Comparison of ENCODE assay signal across 8 mouse cellular contexts in the genomic region with DNA sequence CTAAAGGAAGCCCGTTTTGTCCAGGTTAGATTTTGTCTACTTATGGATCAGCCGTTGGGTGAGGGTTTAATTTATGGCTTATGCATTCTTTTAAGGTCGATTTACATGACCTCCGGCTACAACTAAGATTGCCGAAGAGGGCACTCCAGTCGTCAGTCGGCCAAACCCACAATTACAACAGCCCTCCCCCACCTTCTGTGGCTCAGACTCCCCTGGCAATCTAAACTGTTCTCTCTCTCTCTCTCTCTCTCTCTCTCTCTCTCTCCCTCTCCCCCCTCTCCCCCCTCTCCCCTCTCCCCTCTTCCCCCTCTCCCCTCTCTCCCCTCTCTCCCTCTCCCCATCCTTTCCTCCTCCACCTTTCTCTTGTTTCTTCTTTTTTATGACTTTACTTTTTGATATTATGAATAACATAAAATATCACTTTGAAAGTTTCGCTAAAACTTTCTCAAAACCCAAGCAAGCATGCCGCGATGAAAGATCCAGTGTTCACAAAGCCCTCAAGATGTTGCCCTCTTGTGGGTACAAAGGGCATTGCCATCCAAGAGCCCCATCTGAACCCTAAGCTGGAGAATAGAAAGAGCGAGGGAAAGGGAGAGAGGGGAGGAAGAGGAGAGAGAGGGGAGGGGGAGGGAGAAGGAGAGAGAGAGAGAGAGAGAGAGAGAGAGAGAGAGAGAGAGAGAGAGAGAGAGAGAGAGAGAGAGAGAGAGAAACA. TPM values are rescaled to one million over a fixed set of nuclear protein-coding genes. Genes with fewer than 3 reads are reported as not detected.
DNase-seq lines count a peak whose midpoint lies in the region; ATAC-seq and TF ChIP-seq lines count a peak whose summit lies in the region.

No protein-coding gene starts in this region.

- no peaks in the 10 kb centered on the region for H3K9me3 ChIP-seq in liver, embryonic 11.5 days (ENCODE audit: control insufficient read depth, low read length)

- peak; percentile 25; the same call in 1 of the 2 replicates for ATAC-seq in liver, embryonic 11.5 days (replicated peaks; ENCODE audit: low FRiP score)

- no peak for TF ChIP-seq POLR2A in testis, adult 2 months (IDR thresholded peaks at IDR 0.05; ENCODE audit: control insufficient read depth, low read depth, low read length)

- H3K27ac ChIP-seq in liver, embryonic 11.5 days (ENCODE audit: low read depth, low read length), result no peak overlapping the region
- H3K27ac ChIP-seq in testis, adult 2 months (ENCODE audit: control insufficient read depth, insufficient read depth, low read depth, low read length), result no peak overlapping the region

- H3K4me3 ChIP-seq in liver, embryonic 11.5 days (ENCODE audit: low read depth, low read length), result peak overlapping the region; percentile 62
- peak overlapping the region; percentile 66; the same call in 1 of the 2 replicates for H3K4me3 ChIP-seq in testis, adult 2 months (ENCODE audit: control insufficient read depth, low read depth, low read length)

- peaks cover 61% of the 10 kb centered on the region for H3K27me3 ChIP-seq in liver, embryonic 11.5 days (replicated peaks; ENCODE audit: control insufficient read depth, insufficient read depth, low read length)
- peaks cover 5% of the 10 kb centered on the region for H3K27me3 ChIP-seq in testis, adult 2 months (ENCODE audit: control insufficient read depth, insufficient read depth, low read length)

- H3K4me2 ChIP-seq in liver, embryonic 11.5 days, result peak overlapping the region; percentile 95

- peak; percentile 85 for DNase-seq in urinary bladder, postnatal 14 days (ENCODE audit: low spot score)
- no peak for DNase-seq in urinary bladder, adult 2 months (ENCODE audit: low spot score)
- DNase-seq in embryo, embryonic 9.5 days (ENCODE audit: extremely low spot score), result peak; percentile 83
- peak; percentile 80 to 87 for DNase-seq in heart, adult 18-20 months
- DNase-seq in kidney, adult 18-20 months, result peak; percentile 76
- peak; percentile 49 for DNase-seq in liver, embryonic 11.5 days (ENCODE audit: low spot score)
- DNase-seq in natural killer cell, adult 2 months (ENCODE audit: low spot score in 2 of 2), result peak; percentile 34 to 47

- TF ChIP-seq CTCF in testis, adult 2 months (IDR thresholded peaks at IDR 0.05; ENCODE audit: control insufficient read depth, insufficient read depth, insufficient replicate concordance, low read depth, low read length), result peak; percentile 11; the same call in 1 of the 2 replicates

- H3K4me1 ChIP-seq in liver, embryonic 11.5 days (replicated peaks; ENCODE audit: control insufficient read depth, insufficient read depth, low read length), result peaks cover 18% of the 10 kb centered on the region
- peaks cover 36% of the 10 kb centered on the region for H3K4me1 ChIP-seq in testis, adult 2 months (ENCODE audit: control insufficient read depth, insufficient read depth, low read length)

- H3K9ac ChIP-seq in liver, embryonic 11.5 days (ENCODE audit: low read depth, low read length), result peak overlapping the region; percentile 73

- under 1% methylated on average over 11 of the region's 11 CpGs for WGBS in liver, embryonic 11.5 days

- no peaks in the 10 kb centered on the region for H3K36me3 ChIP-seq in liver, embryonic 11.5 days (ENCODE audit: control insufficient read depth, insufficient read depth, low read length)
- peaks cover 2% of the 10 kb centered on the region; the same call in 1 of the 2 replicates for H3K36me3 ChIP-seq in testis, adult 2 months (ENCODE audit: control insufficient read depth, insufficient read depth, low read length)

RNA-seq across cellular contexts. Expression of gene Sox6, which starts 5.8 kb away (rescaled TPM):
- polyA plus RNA-seq in urinary bladder, adult 2 months (2012; rRNA removed), result 3.5 and 3.8 TPM in 2 replicates
- 10 to 100 TPM; 20.8 to 24.7 TPM for total RNA-seq in heart, adult 18-20 months (2021)
- polyA plus RNA-seq in liver, embryonic 11.5 days (2014; fragmentation: Nextera tagmentation; extraction: Ambion mirVana), result 37.0 and 37.1 TPM in 2 replicates
- 114 and 137 TPM in 2 replicates for polyA plus RNA-seq in testis, adult 2 months (2012; rRNA removed)

RNA-seq across cellular contexts. Expression of gene 1110004F10Rik, which starts 6.4 kb away (rescaled TPM):
- polyA plus RNA-seq in urinary bladder, adult 2 months (2012; rRNA removed), result 100 and 101 TPM in 2 replicates
- total RNA-seq in heart, adult 18-20 months (2021), result 10 to 100 TPM; 48.9 to 54.6 TPM
- 247 and 252 TPM in 2 replicates for polyA plus RNA-seq in liver, embryonic 11.5 days (2014; fragmentation: Nextera tagmentation; extraction: Ambion mirVana)
- polyA plus RNA-seq in testis, adult 2 months (2012; rRNA removed), result 41.1 and 47.4 TPM in 2 replicates

RNA-seq across cellular contexts. Expression of gene Gm4353, which starts 51.7 kb away (rescaled TPM):
- polyA plus RNA-seq in urinary bladder, adult 2 months (2012; rRNA removed), result 1.0 and 1.3 TPM in 2 replicates
- 1 to 10 TPM; 1.7 to 2.0 TPM for total RNA-seq in heart, adult 18-20 months (2021)
- 0.78 and 0.93 TPM in 2 replicates for polyA plus RNA-seq in liver, embryonic 11.5 days (2014; fragmentation: Nextera tagmentation; extraction: Ambion mirVana)
- 1.6 and 1.7 TPM in 2 replicates for polyA plus RNA-seq in testis, adult 2 months (2012; rRNA removed)
